Mouse (Mus musculus): ENCODE data around the gene Tbc1d24.

The Tbc1d24 gene

GRCm38 (mm10) chr17:24209043-24209915 lies 3.9 kb upstream of the Tbc1d24 start, which contains the start of gene Ntn3:
Ntn3 (minus strand) TSS chr17:24209531.
- peak; percentile 71 for DNase-seq

GRCm38 (mm10) chr17:24208641-24209042 lies 3.3 kb upstream of the Tbc1d24 start:
- DNase-seq, result no peak

- peak; percentile 44 for DNase-seq
These were observed 2.6 kb upstream of the Tbc1d24 start for GRCm38 (mm10) chr17:24207768-24208640.

- DNase-seq, result peak; percentile 80
These were observed 1.3 kb upstream of the Tbc1d24 start for GRCm38 (mm10) chr17:24206451-24207351.

GRCm38 (mm10) chr17:24205908-24206361 lies 573 bp upstream of the Tbc1d24 start:
- no peak for DNase-seq

- DNase-seq, result peak; percentile 13
These were observed 516 bp downstream of the Tbc1d24 start for GRCm38 (mm10) chr17:24204846-24205245.

- no peak for DNase-seq
These were observed 1.5 kb downstream of the Tbc1d24 start for GRCm38 (mm10) chr17:24203611-24204534.

GRCm38 (mm10) chr17:24203068-24203467 lies 2.3 kb downstream of the Tbc1d24 start:
- DNase-seq, result no peak

GRCm38 (mm10) chr17:24201092-24201491 lies 4.3 kb downstream of the Tbc1d24 start:
- no peak for DNase-seq

- no peak for DNase-seq
These were observed 5.6 kb downstream of the Tbc1d24 start for GRCm38 (mm10) chr17:24199741-24200140.

- no peak for DNase-seq
These were observed 6.1 kb downstream of the Tbc1d24 start for GRCm38 (mm10) chr17:24199252-24199651.

GRCm38 (mm10) chr17:24197032-24197824 lies 8.1 kb downstream of the Tbc1d24 start:
- DNase-seq, result no peak

GRCm38 (mm10) chr17:24195349-24195748 lies 10.0 kb downstream of the Tbc1d24 start:
- no peak for DNase-seq

- DNase-seq, result no peak
These were observed 11.6 kb downstream of the Tbc1d24 start for GRCm38 (mm10) chr17:24193769-24194168.

GRCm38 (mm10) chr17:24193268-24193667 lies 12.1 kb downstream of the Tbc1d24 start:
- DNase-seq, result no peak

GRCm38 (mm10) chr17:24192848-24193247 lies 12.5 kb downstream of the Tbc1d24 start:
- DNase-seq, result no peak

GRCm38 (mm10) chr17:24191481-24191880 lies 13.9 kb downstream of the Tbc1d24 start:
- DNase-seq, result no peak

GRCm38 (mm10) chr17:24190934-24191333 lies 14.4 kb downstream of the Tbc1d24 start:
- DNase-seq, result no peak

- DNase-seq, result no peak
These were observed 31.1 kb downstream of the Tbc1d24 start for GRCm38 (mm10) chr17:24174259-24174658.

- peak; percentile 66 for DNase-seq
These were observed 31.9 kb downstream of the Tbc1d24 start for GRCm38 (mm10) chr17:24173423-24173822.
